ENCODE assay signal across 8 mouse cellular contexts in genomic region chr3:95159987-95160963, GRCm38 (mm10). TPM values are rescaled to one million over a fixed set of nuclear protein-coding genes. Genes with fewer than 3 reads are reported as not detected.
DNase-seq lines count a peak whose midpoint lies in the region; ATAC-seq and TF ChIP-seq lines count a peak whose summit lies in the region.

TSS of gene Sema6c (plus strand) at chr3:95160457.

- 0 out of 2 replicates have a peak, but pooled peaks cover 7% of the 10 kb centered on the region for H3K27me3 ChIP-seq in heart, embryonic 15.5 days
- H3K27me3 ChIP-seq in liver, embryonic 14.5 days (ENCODE audit: control insufficient read depth, insufficient read depth, low read length), result peaks cover 33% of the 10 kb centered on the region
- no peaks in the 10 kb centered on the region for H3K27me3 ChIP-seq in neural tube, embryonic 11.5 days (ENCODE audit: control insufficient read depth, insufficient read depth, low read length)
- no peaks in the 10 kb centered on the region for H3K27me3 ChIP-seq in stomach, postnatal 0 days (ENCODE audit: control insufficient read depth, insufficient read depth, low read length)

- TF ChIP-seq CTCF in liver, embryonic 14.5 days (IDR thresholded peaks at IDR 0.05; ENCODE audit: low read depth), result 0 out of 2 replicates have a peak, but pooled peaks have one; percentile 11
- TF ChIP-seq CTCF in stomach, postnatal 0 days (IDR thresholded peaks at IDR 0.05; ENCODE audit: low read depth), result peak; percentile 9; the same call in 1 of the 2 replicates

- TF ChIP-seq EP300 in liver, embryonic 14.5 days (IDR thresholded peaks at IDR 0.05; ENCODE audit: low read depth), result no peak
- TF ChIP-seq EP300 in stomach, postnatal 0 days (optimal IDR thresholded peaks at IDR 0.05), result no peak

- peak within 1 kb of the TSS; percentile 98 for H3K4me2 ChIP-seq in heart, embryonic 15.5 days
- H3K4me2 ChIP-seq in liver, embryonic 14.5 days (ENCODE audit: low read depth), result peak within 1 kb of the TSS; percentile 89
- H3K4me2 ChIP-seq in neural tube, embryonic 11.5 days (ENCODE audit: low read depth), result peak within 1 kb of the TSS; percentile 66
- H3K4me2 ChIP-seq in stomach, postnatal 0 days (replicated peaks; ENCODE audit: low read depth), result peak within 1 kb of the TSS; percentile 92

- peak; percentile 97 for ATAC-seq in heart, embryonic 15.5 days (replicated peaks; ENCODE audit: insufficient number of reproducible peaks, insufficient read depth, low FRiP score, low read depth)
- ATAC-seq in liver, embryonic 14.5 days (ENCODE audit: insufficient read depth), result peak; percentile 92
- ATAC-seq in neural tube, embryonic 11.5 days (ENCODE audit: insufficient read depth, low FRiP score, low TSS enrichment), result peak; percentile 97
- ATAC-seq in stomach, postnatal 0 days (ENCODE audit: low FRiP score, low TSS enrichment), result peak; percentile 96

- H3K9ac ChIP-seq in heart, embryonic 15.5 days, result peak within 1 kb of the TSS; percentile 74
- H3K9ac ChIP-seq in liver, embryonic 14.5 days (replicated peaks), result peak within 1 kb of the TSS; percentile 54
- peak within 1 kb of the TSS; percentile 87 for H3K9ac ChIP-seq in neural tube, embryonic 11.5 days (ENCODE audit: low read length)
- H3K9ac ChIP-seq in stomach, postnatal 0 days (ENCODE audit: low read length), result peak within 1 kb of the TSS; percentile 71

- no peaks in the 10 kb centered on the region for H3K9me3 ChIP-seq in heart, embryonic 15.5 days (replicated peaks)
- no peaks in the 10 kb centered on the region for H3K9me3 ChIP-seq in liver, embryonic 14.5 days (ENCODE audit: control insufficient read depth, low read length)
- H3K9me3 ChIP-seq in neural tube, embryonic 11.5 days (ENCODE audit: control insufficient read depth, low read length), result no peaks in the 10 kb centered on the region
- H3K9me3 ChIP-seq in stomach, postnatal 0 days (ENCODE audit: control insufficient read depth, low read length), result no peaks in the 10 kb centered on the region

- H3K27ac ChIP-seq in brown adipose tissue, adult 24 weeks (replicated peaks; ENCODE audit: low read depth, low read length), result no peak within 1 kb of the TSS
- H3K27ac ChIP-seq in heart, embryonic 15.5 days, result peak within 1 kb of the TSS; percentile 41; the same call in 1 of the 2 replicates
- no peak within 1 kb of the TSS for H3K27ac ChIP-seq in liver, embryonic 14.5 days
- H3K27ac ChIP-seq in neural tube, embryonic 11.5 days (ENCODE audit: low read depth, low read length), result peak within 1 kb of the TSS; percentile 54; the same call in 1 of the 2 replicates
- H3K27ac ChIP-seq in stomach, postnatal 0 days (replicated peaks), result peak within 1 kb of the TSS; percentile 71

- peaks cover 4% of the 10 kb centered on the region; the same call in 1 of the 2 replicates for H3K4me1 ChIP-seq in brown adipose tissue, adult 24 weeks (ENCODE audit: control insufficient read depth, insufficient read depth, insufficient read length, low read length)
- H3K4me1 ChIP-seq in heart, embryonic 15.5 days (replicated peaks), result peaks cover 49% of the 10 kb centered on the region
- peaks cover 2 to 4% of the 10 kb centered on the region in 2 experiments; a peak in 2 of 4 replicates for H3K4me1 ChIP-seq in liver, embryonic 14.5 days (replicated peaks; ENCODE audit: control insufficient read depth in 2 of 2, insufficient read depth in 2 of 2, low read length in 1 of 2)
- H3K4me1 ChIP-seq in neural tube, embryonic 11.5 days (ENCODE audit: control insufficient read depth, insufficient read depth, low read length), result peaks cover 24% of the 10 kb centered on the region
- peaks cover 9% of the 10 kb centered on the region for H3K4me1 ChIP-seq in stomach, postnatal 0 days (replicated peaks; ENCODE audit: control insufficient read depth, insufficient read depth)

- DNase-seq in CD4-positive, CD25-positive, alpha-beta regulatory T cell, adult 2 months (ENCODE audit: low read depth, low spot score), result peak; percentile 90
- peak; percentile 57 for DNase-seq in fibroblast of lung, adult 2 months (ENCODE audit: low read depth)
- DNase-seq in kidney, postnatal 25 days, result peak; percentile 91 to 95
- DNase-seq in liver, embryonic 14.5 days (ENCODE audit: low read depth in 3 of 3, low spot score in 3 of 3), result peak; percentile 75 to 80 (median 77)
- peak; percentile 93 for DNase-seq in neural tube, embryonic 11.5 days (ENCODE audit: low spot score)
- DNase-seq in stomach, postnatal 0 days (ENCODE audit: low spot score), result peak; percentile 90

- no peaks in the 10 kb centered on the region for H3K36me3 ChIP-seq in heart, embryonic 15.5 days
- H3K36me3 ChIP-seq in liver, embryonic 14.5 days (replicated peaks; ENCODE audit: control insufficient read depth, insufficient read depth, low read depth), result no peaks in the 10 kb centered on the region
- H3K36me3 ChIP-seq in neural tube, embryonic 11.5 days (ENCODE audit: control insufficient read depth, insufficient read depth, low read length), result no peaks in the 10 kb centered on the region
- no peaks in the 10 kb centered on the region for H3K36me3 ChIP-seq in stomach, postnatal 0 days (ENCODE audit: control insufficient read depth, insufficient read depth, low read length)

- H3K4me3 ChIP-seq in brown adipose tissue, adult 24 weeks (ENCODE audit: insufficient read depth, low read depth, low read length), result peak within 1 kb of the TSS; percentile 78
- peak within 1 kb of the TSS; percentile 79 for H3K4me3 ChIP-seq in heart, embryonic 15.5 days
- peak within 1 kb of the TSS; percentile 59 to 70 for H3K4me3 ChIP-seq in liver, embryonic 14.5 days (ENCODE audit: insufficient read depth in 1 of 2, low read depth in 2 of 2, low read length in 2 of 2)
- peak within 1 kb of the TSS; percentile 86 for H3K4me3 ChIP-seq in neural tube, embryonic 11.5 days (ENCODE audit: low read depth, low read length)
- H3K4me3 ChIP-seq in stomach, postnatal 0 days (ENCODE audit: low read depth, low read length), result peak within 1 kb of the TSS; percentile 76

- WGBS in heart, embryonic 15.5 days, result under 1% methylated on average over 66 of the region's 66 CpGs
- WGBS in liver, embryonic 14.5 days (ENCODE audit: insufficient replicate concordance), result under 1% methylated on average over 64 of the region's 66 CpGs
- WGBS in neural tube, embryonic 11.5 days, result under 1% methylated on average over 66 of the region's 66 CpGs
- WGBS in stomach, postnatal 0 days, result under 1% methylated on average over 65 of the region's 66 CpGs

RNA-seq across cellular contexts. Expression of gene Sema6c, which starts in this region (rescaled TPM):
- polyA plus RNA-seq in brown adipose tissue, adult 24 weeks (2012; ENCODE audit: insufficient read depth, insufficient read length, missing spikeins), result 1.5 and 2.6 TPM in 2 replicates
- polyA plus RNA-seq in heart, embryonic 15.5 days (2015; fragmentation: Nextera tagmentation; extraction: Ambion mirVana), result 2.0 and 3.5 TPM in 2 replicates
- polyA plus RNA-seq in liver, embryonic 14.5 days (2012; rRNA removed), result 0.69 and 1.6 TPM in 2 replicates
- polyA plus RNA-seq in liver, embryonic 14.5 days (2014; fragmentation: Nextera tagmentation; extraction: Ambion mirVana), result 0.11 and 0.29 TPM in 2 replicates
- polyA plus RNA-seq in neural tube, embryonic 11.5 days (2014; fragmentation: Nextera tagmentation; extraction: Ambion mirVana), result 22.5 and 24.4 TPM in 2 replicates
- 1.7 and 2.2 TPM in 2 replicates for polyA plus RNA-seq in stomach, postnatal 0 days (2015; fragmentation: Nextera tagmentation; extraction: Ambion mirVana)

Comparison
In these comparisons a context has a peak if more than half of its experiments do, and no peak if none do; other contexts are left out.
1. H3K27ac ChIP-seq: peak in heart, embryonic 15.5 days (single experiment), neural tube, embryonic 11.5 days (single experiment) and stomach, postnatal 0 days (single experiment); none in brown adipose tissue, adult 24 weeks (single experiment) and liver, embryonic 14.5 days (single experiment).
2. Peak in every context shown above with its lines, with median percentiles within 50 percentile points of each other: DNase-seq, H3K4me3 ChIP-seq, ATAC-seq, H3K4me2 ChIP-seq and H3K9ac ChIP-seq.